Mouse (Mus musculus) midbrain, embryonic 13.5 days (tissue): ENCODE measurements at regions not wholly inside any gene's neighbourhood (a gene's known extent, or its start where the extent isn't known, plus 50 kb on each side); places are given as distances from the start of the nearest gene placed in this dataset.

Experiments used
- ATAC-seq: fragments of 200-750 bp; cut with Nextera tagmentation; 2 replicates; pipeline ENCODE4 v1.8.0; 2017; ENCODE audit warnings: mild to moderate bottlenecking, moderate TSS enrichment, moderate library complexity
- H3K27ac ChIP-seq: fragments of 300-500 bp; sonication (generic); 2 replicates; pipeline ENCODE4 v1.5.1; 2015; ENCODE audit warnings: inconsistent platforms, mild to moderate bottlenecking, moderate library complexity
- H3K27me3 ChIP-seq: fragments of 300-500 bp; sonication (generic); 2 replicates; pipeline ENCODE4 v1.6.1; 2015; ENCODE audit warnings: mild to moderate bottlenecking, inconsistent platforms
- H3K36me3 ChIP-seq: fragments of 300-500 bp; sonication (generic); 2 replicates; pipeline ENCODE4 v1.6.1; 2015; ENCODE audit warnings: mild to moderate bottlenecking, inconsistent platforms
- H3K4me1 ChIP-seq: fragments of 300-500 bp; sonication (generic); replicated peaks from 2 replicates; pipeline ENCODE4 v1.6.1; 2015; ENCODE audit warnings: inconsistent platforms
- H3K4me2 ChIP-seq: fragments of 300-500 bp; sonication (generic); replicated peaks from 2 replicates; pipeline ENCODE4 v1.6.1; 2015; ENCODE audit warnings: moderate library complexity, mild to moderate bottlenecking, inconsistent platforms
- H3K4me3 ChIP-seq: fragments of 300-500 bp; sonication (generic); replicated peaks from 2 replicates; pipeline ENCODE4 v1.5.1; 2015; ENCODE audit warnings: mild to moderate bottlenecking, inconsistent platforms
- H3K9ac ChIP-seq: fragments of 300-500 bp; sonication (generic); replicated peaks from 2 replicates; pipeline ENCODE4 v1.6.1; 2015; ENCODE audit warnings: mild to moderate bottlenecking, inconsistent platforms
- H3K9me3 ChIP-seq: fragments of 300-500 bp; sonication (generic); 2 replicates; pipeline ENCODE4 v1.6.1; 2016; ENCODE audit warnings: mild to moderate bottlenecking, inconsistent platforms
- WGBS: fragments of 180-500 bp; shearing (Covaris S2); methylation state at CpG from one replicate; pipeline ENCODE4 v1.1.7; 2015; 5-methylcytosine and 5-hydroxymethylcytosine counted together

DNA sequence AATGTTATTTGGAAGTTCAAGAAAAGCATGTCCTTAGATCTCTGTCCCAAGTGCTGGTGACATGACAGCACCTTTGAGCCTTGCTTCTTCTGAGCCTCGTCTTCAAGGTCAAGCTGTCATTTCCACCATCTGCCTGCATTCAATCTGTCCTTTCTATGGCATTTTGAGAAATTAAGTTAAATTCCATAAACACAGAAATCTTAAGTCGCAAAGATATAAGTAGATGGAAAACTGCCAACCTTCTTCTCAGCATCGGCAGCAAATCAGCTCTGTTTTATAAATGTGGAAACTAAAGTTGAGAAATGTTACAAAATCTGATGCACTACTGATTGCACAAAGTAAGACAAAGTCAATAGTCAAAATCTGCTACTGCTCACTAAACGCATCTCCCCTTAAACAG lies 400.5 kb upstream of the Etaa1 start:
- H3K27me3 ChIP-seq: no peaks in the 10 kb centered on the region
- WGBS: 89% methylated on average over 4 of the region's 4 CpGs
- H3K4me2 ChIP-seq: no peak overlapping the region
- no peak overlapping the region for H3K27ac ChIP-seq
- no peaks in the 10 kb centered on the region for H3K36me3 ChIP-seq
- no peaks in the 10 kb centered on the region for H3K4me1 ChIP-seq
- H3K9ac ChIP-seq: no peak overlapping the region
- no peak overlapping the region for H3K4me3 ChIP-seq
- no peaks in the 10 kb centered on the region for H3K9me3 ChIP-seq
- no peak for ATAC-seq

DNA sequence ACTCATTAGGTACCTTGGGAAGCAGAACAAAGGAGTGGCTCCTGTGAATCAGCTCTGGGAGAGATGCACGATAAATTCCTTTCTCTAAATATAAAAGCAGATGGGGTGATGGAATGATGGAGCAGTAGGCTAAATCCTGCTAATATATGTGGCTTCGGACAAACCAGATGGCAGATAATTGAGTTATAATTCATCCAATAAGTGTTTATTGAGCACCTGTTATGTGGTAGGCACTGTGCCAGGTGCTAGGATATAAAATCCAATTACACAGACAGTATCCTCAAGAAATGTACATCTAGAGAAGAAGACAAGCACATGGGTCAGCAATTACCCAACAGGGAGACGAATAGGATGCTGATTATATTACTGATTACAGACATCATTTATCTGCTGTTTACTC lies 394.2 kb upstream of the Etaa1 start:
- Histone ChIP-seq H3K4me1 (no peaks in the 10 kb centered on the region), H3K4me2 (no peak overlapping the region), H3K27ac (no peak overlapping the region), H3K9me3 (no peaks in the 10 kb centered on the region), H3K4me3 (no peak overlapping the region), H3K9ac (no peak overlapping the region), H3K27me3 (no peaks in the 10 kb centered on the region), H3K36me3 (no peaks in the 10 kb centered on the region)
- WGBS: 83% methylated on average over 3 of the region's 3 CpGs
- ATAC-seq: no peak

DNA sequence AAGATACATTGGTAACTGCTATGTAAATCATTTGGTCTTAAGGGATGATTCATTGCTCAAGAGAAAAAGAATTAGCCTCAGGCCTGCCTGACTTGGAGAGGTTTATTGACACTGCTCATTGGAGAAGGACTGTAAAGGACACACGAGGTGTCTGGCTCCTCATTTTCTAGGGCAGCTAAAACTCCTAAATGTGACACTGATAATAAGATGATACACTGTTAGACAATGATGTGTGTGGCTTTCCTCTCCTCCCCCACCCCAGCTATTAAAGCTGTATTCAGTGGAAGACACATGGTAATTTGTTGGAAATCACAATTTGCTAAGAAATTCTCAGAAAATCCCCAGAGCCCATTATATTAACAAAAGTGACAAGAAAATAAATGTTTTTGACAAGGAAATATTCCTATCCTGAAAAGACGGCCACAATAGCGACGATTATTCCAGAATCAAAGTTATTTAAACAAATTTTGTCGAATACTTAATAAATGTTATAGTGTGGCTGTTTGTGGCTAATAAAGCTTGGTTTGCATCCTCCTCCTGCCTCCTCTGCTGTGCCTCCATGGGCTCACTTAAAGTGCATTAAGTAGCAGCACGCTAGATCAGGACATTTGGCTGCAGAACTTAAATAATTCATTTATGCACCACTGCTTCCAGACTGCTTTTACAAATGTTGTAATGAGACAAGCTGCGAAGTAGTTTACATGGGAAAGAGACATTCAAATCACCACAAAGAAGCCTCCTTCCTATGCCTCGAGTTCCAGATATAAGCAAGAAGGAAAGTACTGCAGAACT lies 360.0 kb upstream of the Etaa1 start:
- no peak overlapping the region for H3K4me2 ChIP-seq
- ATAC-seq: no peak
- H3K9ac ChIP-seq: no peak overlapping the region
- no peaks in the 10 kb centered on the region for H3K27me3 ChIP-seq
- no peak overlapping the region for H3K27ac ChIP-seq
- no peaks in the 10 kb centered on the region for H3K36me3 ChIP-seq
- no peak overlapping the region for H3K4me3 ChIP-seq
- 58% methylated on average over 8 of the region's 8 CpGs for WGBS
- no peaks in the 10 kb centered on the region for H3K4me1 ChIP-seq
- no peaks in the 10 kb centered on the region for H3K9me3 ChIP-seq

DNA sequence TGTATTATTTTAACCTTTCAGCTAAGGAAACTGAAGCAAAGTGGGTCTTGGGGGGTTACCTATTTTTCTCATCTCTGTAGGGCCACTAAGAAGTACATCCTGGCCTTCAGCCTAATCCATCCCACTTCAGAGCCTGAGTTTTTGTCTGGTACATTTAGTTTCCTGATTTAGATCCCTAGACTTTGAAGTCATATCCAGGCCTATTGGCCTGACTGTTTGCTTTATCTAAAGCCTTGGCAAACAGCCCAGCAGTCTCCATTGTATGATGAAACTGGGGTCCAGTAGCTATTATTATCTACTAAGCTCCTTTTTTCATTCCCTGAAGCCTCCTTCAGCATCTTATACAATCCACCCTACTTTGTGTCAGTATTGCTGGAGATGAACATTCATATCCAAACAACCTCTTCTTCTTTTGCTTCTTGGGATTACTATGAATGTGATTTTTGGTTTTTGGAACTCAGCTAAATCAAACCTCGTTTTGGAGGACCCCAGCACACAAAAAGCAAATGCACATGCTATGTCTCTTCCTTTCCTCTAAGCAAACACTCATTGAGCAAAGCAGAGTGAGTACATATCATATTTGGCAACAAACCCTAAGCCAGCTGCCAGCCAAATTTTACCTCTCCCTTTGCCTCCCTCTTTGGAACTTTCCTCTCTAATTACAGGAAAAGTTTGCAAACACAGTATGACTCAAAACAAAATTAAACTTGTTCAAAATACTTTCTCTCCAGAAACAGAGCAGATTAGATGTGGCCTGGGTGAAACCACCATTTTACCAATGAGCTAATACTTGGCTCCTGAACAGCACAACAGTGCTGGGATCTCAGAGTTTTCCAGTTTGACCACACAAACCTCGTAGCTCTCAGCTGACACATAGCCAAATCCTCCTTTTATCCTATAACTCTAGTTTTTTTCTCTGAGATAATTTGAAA lies 342.8 kb upstream of the Etaa1 start:
- no peak overlapping the region for H3K27ac ChIP-seq
- H3K27me3 ChIP-seq: no peaks in the 10 kb centered on the region
- no peaks in the 10 kb centered on the region for H3K4me1 ChIP-seq
- H3K36me3 ChIP-seq: no peaks in the 10 kb centered on the region
- no peak overlapping the region for H3K4me3 ChIP-seq
- peak; percentile 71 for ATAC-seq
- H3K4me2 ChIP-seq: no peak overlapping the region
- no peaks in the 10 kb centered on the region for H3K9me3 ChIP-seq
- no peak overlapping the region for H3K9ac ChIP-seq
- WGBS: 60% methylated on average over 2 of the region's 2 CpGs

DNA sequence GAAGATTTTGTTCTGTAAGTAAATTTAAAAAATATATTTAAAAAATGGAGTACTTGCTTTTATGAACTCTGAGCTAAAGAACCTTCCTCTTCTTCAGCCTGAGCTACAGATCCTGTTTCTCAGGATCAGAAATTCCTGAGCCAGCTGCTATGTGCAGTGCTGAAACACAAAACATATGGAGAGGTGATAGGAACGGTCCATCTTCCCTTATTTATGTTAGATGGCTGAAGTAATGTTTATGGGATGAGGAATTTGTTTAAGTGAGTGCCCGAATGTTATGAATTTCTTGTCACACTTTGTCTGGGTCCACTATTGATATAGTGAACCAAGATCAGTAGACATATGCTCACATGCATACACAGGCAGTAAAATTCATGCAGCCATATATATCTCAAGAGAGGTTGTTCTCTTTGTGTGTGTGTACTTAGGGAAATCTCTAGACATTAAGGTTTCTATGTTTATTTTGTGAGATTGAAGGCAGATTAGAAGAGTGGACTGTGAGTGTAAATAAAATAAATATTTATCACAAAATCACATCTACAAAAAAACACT lies 325.0 kb upstream of the Etaa1 start:
- H3K9ac ChIP-seq: no peak overlapping the region
- no peaks in the 10 kb centered on the region for H3K27me3 ChIP-seq
- 80% methylated on average over 2 of the region's 2 CpGs for WGBS
- H3K4me3 ChIP-seq: no peak overlapping the region
- no peaks in the 10 kb centered on the region for H3K4me1 ChIP-seq
- H3K36me3 ChIP-seq: no peaks in the 10 kb centered on the region
- H3K27ac ChIP-seq: no peak overlapping the region
- ATAC-seq: no peak
- H3K4me2 ChIP-seq: no peak overlapping the region
- no peaks in the 10 kb centered on the region for H3K9me3 ChIP-seq

DNA sequence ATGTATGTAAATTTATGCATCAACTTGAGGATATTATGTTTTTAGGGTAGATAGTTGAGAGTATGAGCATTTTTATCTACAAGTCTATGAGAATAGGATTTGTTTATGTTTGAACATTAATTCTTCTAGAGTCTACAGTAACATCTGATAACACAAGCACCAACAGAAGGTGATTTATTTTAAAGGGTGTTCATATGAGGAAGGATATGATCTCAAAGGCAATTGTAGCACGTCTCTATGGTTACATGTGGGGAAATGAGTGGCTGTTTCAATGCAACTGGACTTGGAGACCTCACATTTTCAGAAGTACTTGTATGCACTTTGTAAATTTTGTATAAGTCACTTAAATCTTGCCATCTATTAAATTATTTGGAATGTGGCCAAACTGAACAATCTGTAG lies 318.7 kb upstream of the Etaa1 start:
- H3K9ac ChIP-seq: no peak overlapping the region
- no peak overlapping the region for H3K4me3 ChIP-seq
- no peaks in the 10 kb centered on the region for H3K36me3 ChIP-seq
- no peaks in the 10 kb centered on the region for H3K4me1 ChIP-seq
- H3K27ac ChIP-seq: no peak overlapping the region
- 91% methylated on average over 1 of the region's 1 CpGs for WGBS
- H3K27me3 ChIP-seq: no peaks in the 10 kb centered on the region
- ATAC-seq: no peak
- H3K9me3 ChIP-seq: no peaks in the 10 kb centered on the region
- H3K4me2 ChIP-seq: no peak overlapping the region

DNA sequence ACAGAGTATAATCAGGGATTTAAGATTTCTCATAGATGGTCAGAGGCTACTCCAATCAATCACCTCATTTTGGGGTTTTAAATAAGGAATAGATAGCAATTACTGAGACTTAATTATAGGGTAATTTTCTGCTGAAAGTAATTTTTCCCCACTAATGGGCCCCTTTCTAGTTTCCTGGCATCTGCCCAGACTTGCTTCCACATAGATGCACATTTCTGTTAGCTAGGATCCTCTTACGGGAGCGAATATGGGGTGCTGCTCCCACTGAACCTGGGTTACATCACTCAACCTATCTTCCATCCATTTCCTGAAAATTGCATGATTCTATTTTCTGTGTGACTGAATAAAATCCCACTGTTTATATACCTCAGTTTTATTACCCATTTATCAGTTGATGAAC lies 312.5 kb upstream of the Etaa1 start:
- no peak for ATAC-seq
- Histone ChIP-seq H3K27me3 (no peaks in the 10 kb centered on the region), H3K36me3 (no peaks in the 10 kb centered on the region), H3K9me3 (no peaks in the 10 kb centered on the region), H3K9ac (no peak overlapping the region), H3K27ac (no peak overlapping the region), H3K4me3 (no peak overlapping the region), H3K4me1 (no peaks in the 10 kb centered on the region), H3K4me2 (no peak overlapping the region)
- whole genome bisulfite sequencing: 92% methylated on average over 2 of the region's 2 CpGs

DNA sequence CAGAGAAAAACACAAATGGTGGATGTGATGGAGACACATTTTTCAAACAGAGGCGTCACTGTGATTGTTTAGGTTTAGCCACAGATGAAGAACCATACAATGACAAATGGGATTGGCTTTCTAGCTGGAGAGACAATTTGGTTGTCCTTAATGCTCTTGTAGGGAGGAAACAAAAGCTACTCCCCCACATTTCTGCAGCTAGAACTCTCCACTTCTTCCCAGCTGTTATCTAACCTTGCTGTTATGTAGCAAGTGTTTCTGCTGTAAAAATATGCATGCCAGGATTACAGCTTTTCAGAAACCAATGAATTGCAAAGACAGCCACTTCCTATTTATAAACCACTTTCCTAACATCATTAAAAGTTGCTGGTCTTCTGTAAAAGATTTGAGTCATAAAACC lies 309.2 kb upstream of the Etaa1 start:
- H3K27me3 ChIP-seq: no peaks in the 10 kb centered on the region
- H3K4me3 ChIP-seq: no peak overlapping the region
- no peak for ATAC-seq
- no peak overlapping the region for H3K4me2 ChIP-seq
- no peaks in the 10 kb centered on the region for H3K36me3 ChIP-seq
- no peak overlapping the region for H3K27ac ChIP-seq
- WGBS: 85% methylated on average over 1 of the region's 1 CpGs
- H3K9me3 ChIP-seq: no peaks in the 10 kb centered on the region
- H3K4me1 ChIP-seq: no peaks in the 10 kb centered on the region
- H3K9ac ChIP-seq: no peak overlapping the region

DNA sequence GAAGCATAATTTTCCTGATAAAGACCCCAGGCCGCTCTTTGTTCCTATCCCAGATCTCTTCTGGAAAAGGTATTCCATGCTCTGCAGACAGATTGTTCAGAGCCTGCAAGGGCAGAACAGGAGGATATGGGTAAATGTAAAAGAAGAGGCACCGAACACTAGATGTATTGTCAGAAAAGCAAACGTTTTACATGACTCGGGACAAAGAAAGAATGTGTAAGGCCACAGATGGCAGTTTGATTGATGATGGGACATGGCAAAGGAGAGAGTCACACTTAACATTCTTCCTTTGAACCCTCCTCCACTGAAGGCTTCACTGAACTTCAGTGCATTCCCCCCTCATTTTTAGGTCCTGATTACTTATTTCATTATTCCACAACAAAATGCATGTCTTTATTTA lies 295.6 kb upstream of the Etaa1 start:
- no peak for ATAC-seq
- Histone ChIP-seq H3K4me3 (no peak overlapping the region), H3K27ac (no peak overlapping the region), H3K4me1 (no peaks in the 10 kb centered on the region), H3K4me2 (no peak overlapping the region), H3K36me3 (no peaks in the 10 kb centered on the region), H3K27me3 (no peaks in the 10 kb centered on the region), H3K9ac (no peak overlapping the region), H3K9me3 (no peaks in the 10 kb centered on the region)
- WGBS: 59% methylated on average over 4 of the region's 4 CpGs

DNA sequence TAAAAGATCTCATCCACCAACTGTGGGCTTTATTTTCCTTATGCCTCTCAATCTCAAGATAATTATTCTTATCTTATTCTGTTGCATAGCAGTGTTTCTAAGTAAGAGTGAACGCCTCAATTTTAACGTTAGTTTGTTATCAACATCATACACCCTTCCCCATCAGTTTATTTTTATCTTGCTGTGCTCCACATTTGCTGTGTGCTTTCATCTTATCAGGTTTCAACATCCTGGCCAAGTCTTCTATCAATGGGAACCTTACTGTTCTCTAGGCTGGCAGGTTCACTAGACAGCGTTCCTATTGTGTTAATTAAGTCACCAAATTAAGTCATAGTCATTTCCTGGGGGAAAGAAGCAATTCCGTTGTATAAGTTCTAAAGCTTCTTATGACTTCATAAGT lies 263.1 kb upstream of the Etaa1 start:
- H3K27ac ChIP-seq: no peak overlapping the region
- H3K9ac ChIP-seq: no peak overlapping the region
- no peaks in the 10 kb centered on the region for H3K36me3 ChIP-seq
- no peaks in the 10 kb centered on the region for H3K4me1 ChIP-seq
- H3K4me2 ChIP-seq: no peak overlapping the region
- no peak overlapping the region for H3K4me3 ChIP-seq
- 80% methylated on average over 4 of the region's 4 CpGs for WGBS
- H3K9me3 ChIP-seq: no peaks in the 10 kb centered on the region
- ATAC-seq: no peak
- H3K27me3 ChIP-seq: no peaks in the 10 kb centered on the region

DNA sequence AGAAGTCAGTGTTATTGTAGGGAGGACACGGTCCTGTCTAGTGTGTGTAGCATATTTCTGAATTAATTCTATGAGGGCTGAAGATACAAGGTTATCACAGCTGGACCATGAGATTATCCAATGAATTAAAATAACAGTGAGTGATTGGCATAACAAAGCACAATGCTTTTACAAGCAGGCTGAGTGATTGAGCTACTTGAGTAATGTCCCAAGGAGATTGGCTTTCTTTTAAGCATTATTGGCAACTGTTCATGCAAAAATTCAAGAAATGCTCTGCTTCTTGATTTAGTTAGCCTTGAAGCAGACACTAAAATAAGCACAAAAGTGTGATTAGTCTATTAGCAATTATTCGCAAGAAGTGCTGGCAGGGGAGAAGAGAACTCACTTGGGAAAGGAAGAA lies 219.4 kb upstream of the Etaa1 start:
- no peaks in the 10 kb centered on the region for H3K4me1 ChIP-seq
- H3K4me2 ChIP-seq: no peak overlapping the region
- no peak overlapping the region for H3K4me3 ChIP-seq
- H3K27ac ChIP-seq: no peak overlapping the region
- ATAC-seq: no peak
- no peaks in the 10 kb centered on the region for H3K27me3 ChIP-seq
- no peaks in the 10 kb centered on the region for H3K36me3 ChIP-seq
- WGBS: 46% methylated on average over 2 of the region's 2 CpGs
- no peaks in the 10 kb centered on the region for H3K9me3 ChIP-seq
- H3K9ac ChIP-seq: no peak overlapping the region

DNA sequence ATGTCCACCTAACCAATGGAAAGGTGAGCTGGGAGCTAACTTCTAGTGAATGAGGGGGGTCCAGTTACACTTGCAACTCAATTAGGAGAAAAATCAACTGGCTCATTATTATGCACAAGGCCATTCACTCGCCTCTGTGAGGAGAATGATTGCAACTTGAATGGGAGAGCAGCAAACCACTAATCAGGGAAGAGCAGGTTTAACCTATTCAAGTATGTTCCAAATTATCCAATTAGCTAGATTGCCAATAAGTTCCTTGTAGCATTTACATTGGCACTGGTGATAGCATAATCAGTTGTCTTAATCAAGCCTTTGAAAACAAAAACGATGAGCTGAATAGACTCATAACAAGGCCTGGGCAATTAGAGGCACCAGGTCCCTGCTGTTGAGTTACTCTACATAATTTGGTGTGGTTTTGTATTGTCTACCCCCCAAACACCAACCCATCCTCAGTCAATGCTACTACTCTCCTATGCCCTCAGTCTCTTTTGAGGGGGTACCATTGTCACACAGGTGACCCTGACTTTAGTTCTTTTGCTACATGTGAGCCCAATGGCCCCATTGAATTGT lies 217.6 kb upstream of the Etaa1 start:
- Histone ChIP-seq H3K4me2 (no peak overlapping the region), H3K9ac (no peak overlapping the region), H3K36me3 (no peaks in the 10 kb centered on the region), H3K4me3 (no peak overlapping the region), H3K27me3 (no peaks in the 10 kb centered on the region), H3K27ac (no peak overlapping the region), H3K9me3 (no peaks in the 10 kb centered on the region), H3K4me1 (no peaks in the 10 kb centered on the region)
- 42% methylated on average over 2 of the region's 2 CpGs for WGBS
- ATAC-seq: peak; percentile 40; the same call in 1 of the 2 replicates
